8 mouse cellular contexts compared by ENCODE assay signal in the genomic region with DNA sequence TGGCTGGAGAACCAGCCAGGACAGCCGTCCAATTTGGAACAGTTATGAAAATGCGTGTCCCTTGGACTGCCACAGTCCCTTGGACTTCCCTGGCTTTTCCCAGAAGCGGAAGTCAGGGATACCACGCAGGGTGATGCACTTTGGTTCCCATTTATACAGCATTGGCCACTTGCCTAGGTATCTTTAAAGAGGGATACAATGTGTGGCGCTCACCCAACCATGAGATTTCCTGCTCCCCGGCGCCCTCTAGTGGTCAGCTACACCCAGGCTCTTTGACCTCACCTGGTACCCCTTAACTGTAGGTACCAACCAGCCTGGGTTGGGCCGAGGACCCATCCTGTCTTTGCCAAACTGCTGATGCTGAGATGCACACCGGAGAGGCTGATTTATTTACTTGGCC. TPM values are rescaled to one million over a fixed set of nuclear protein-coding genes. Genes with fewer than 3 reads are reported as not detected.
DNase-seq lines count a peak whose midpoint lies in the region; ATAC-seq lines count a peak whose summit lies in the region.

No protein-coding gene starts in this region.

- peak; percentile 70 for DNase-seq in T-cell, adult 2 months (ENCODE audit: low spot score)
- DNase-seq in cerebellum, adult 9-10 months: peak; percentile 80
- DNase-seq in frontal cortex, postnatal 25 days (ENCODE audit: low spot score in 2 of 2): peak; percentile 80 to 82
- DNase-seq in induced T-regulatory cell, adult 2 months (ENCODE audit: low read depth): peak; percentile 75
- DNase-seq in left cerebral cortex, adult 18-20 months (ENCODE audit: low spot score in 2 of 2): peak; percentile 77 to 89
- DNase-seq in right cerebral cortex, postnatal 36 days (ENCODE audit: low spot score in 2 of 2): peak; percentile 43 to 57
- DNase-seq in yolk sac, embryonic 10.5 days (ENCODE audit: low spot score): peak; percentile 63

- ATAC-seq in megakaryocyte progenitor cell, adult 5-6 weeks (replicated peaks; ENCODE audit: poor library complexity): peak; percentile 59

RNA-seq across cellular contexts. Expression of a gene that starts 44.5 kb away (rescaled TPM):
- total RNA-seq in left cerebral cortex, adult 18-20 months (2021): 10 to 100 TPM; 87.3 to 92.1 TPM
- total RNA-seq in megakaryocyte progenitor cell, adult 5-6 weeks (2015): 58.0 and 60.4 TPM in 2 replicates
- 28.3 and 30.2 TPM in 2 replicates for total RNA-seq in megakaryocyte progenitor cell, adult 5-6 weeks (2017)

Comparison
In these comparisons a context has a peak if more than half of its experiments do, and no peak if none do; other contexts are left out.
1. Peak in every context shown above with its lines: DNase-seq and ATAC-seq.